Mouse (Mus musculus) megakaryocyte progenitor cell, adult 5-6 weeks (primary cell): ENCODE results near the gene Sh3pxd2a. TPM values are rescaled to one million over a fixed set of nuclear protein-coding genes. Genes with fewer than 3 reads are reported as not detected.

Experiments used
- ATAC-seq: replicated peaks from 2 replicates; pipeline ENCODE4 v1.8.0; 2016; ENCODE audit warnings: mild to moderate bottlenecking, moderate TSS enrichment, inconsistent platforms; ENCODE audit not compliant: poor library complexity
- total RNA-seq, 2 experiments: library from RNA; stranded (forward) in 1 of 2; stranded (reverse) in 1 of 2; fragments of 157-497, 149-512 nt in 1 of 2; fragments of 200-1000 nt in 1 of 2; gene quantifications; 2 replicates each; pipeline versions ENCODE4 v1.2.3 to v1.2.4; 2015 to 2017

Sh3pxd2a gene
- total RNA-seq, 2 experiments from 2014 or later: 1.1 to 1.3 TPM

DNA sequence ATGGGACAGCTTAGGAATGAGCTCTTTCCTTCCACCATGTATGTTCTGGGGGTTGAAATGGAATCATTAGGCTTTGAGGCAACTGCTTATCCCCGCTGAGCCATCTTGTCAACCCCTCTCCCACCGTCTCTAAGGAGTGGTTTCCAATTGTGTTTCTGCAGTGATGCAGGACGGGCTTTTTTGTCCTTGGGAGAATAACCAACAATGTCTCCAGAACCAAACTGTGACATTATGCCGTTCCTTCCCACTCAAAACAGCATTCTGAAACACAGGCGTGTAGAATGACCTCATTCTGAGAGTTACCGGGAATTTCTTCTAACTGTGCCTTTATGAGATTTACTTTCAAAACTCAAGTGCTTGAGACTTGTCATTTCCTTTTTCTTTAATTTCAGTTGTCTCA is 28.2 kb upstream of the Sh3pxd2a start:
- ATAC-seq: no peak

DNA sequence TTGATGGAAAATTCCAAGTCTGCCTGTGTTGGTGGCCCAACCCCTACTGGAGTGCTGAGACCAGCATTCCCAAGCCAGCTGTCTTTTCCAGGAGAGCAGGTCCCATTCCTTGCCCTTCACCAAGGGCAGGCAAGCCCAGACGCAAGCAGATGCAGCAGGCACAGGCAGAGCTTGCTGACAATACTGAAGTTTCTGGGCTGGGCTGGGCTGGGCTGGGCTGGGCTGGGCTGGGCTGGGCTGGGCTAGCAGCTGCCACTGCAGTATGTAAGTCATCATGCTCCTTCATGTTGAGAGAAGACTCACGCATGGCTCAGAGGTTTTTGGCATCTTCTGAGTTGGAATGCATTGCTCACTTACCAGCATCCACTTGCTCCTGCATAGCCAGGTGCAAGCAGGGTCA is 27.7 kb upstream of the Sh3pxd2a start:
- no peak for ATAC-seq

- ATAC-seq: no peak
Measured at GRCm38 (mm10) chr19:47489233-47489632, 25.0 kb upstream of the Sh3pxd2a start.

GRCm38 (mm10) chr19:47488250-47488649 is 24.0 kb upstream of the Sh3pxd2a start:
- ATAC-seq: no peak

- ATAC-seq: no peak
Measured at GRCm38 (mm10) chr19:47487572-47487971, 23.4 kb upstream of the Sh3pxd2a start.

DNA sequence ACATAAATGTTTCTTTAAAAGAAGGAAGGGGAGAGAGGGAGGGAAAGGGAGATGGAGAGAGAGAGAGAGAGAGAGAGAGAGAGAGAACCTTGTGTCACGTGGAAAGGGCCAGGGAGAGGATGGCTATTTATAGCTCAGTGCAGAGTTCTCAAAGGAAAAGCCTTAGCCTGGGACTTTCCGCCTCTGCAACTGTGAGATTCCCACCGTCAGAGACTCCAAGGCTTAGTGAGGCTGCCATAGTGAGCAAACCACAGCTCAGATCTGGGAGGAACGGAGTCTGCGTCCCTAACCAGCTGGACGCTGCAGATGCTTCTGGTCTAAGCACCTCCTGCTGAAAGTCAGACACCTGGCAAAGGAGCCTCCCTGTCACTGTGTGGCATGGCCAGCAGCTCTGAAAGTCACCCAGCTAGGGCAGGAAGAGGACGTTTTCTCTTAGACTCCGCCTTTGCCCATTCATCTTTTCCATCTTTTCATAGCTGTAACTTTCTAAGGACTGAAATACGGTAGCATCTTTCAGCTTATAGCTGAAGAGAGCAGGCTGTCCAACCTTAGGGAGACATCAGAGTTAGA is 21.9 kb upstream of the Sh3pxd2a start:
- ATAC-seq: no peak

DNA sequence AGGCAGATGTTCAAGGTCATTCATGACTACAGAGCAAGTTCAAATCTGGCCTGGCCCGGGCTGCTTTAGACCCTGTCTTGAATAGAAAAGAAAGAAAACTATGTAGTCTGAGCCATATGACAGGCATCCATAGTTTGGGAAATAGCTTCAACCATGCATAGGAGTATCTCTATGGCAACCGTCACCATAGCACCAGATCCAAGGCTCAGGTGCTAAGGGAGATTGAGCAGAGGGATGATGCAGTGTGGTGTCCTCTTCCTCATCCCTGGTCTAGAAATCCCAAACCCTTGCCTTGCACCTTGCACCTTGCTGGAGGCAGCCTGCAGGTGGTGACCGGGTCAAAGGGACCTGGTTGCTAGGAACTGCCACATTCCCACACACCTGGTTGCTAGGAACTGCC is 19.9 kb upstream of the Sh3pxd2a start:
- ATAC-seq: no peak

DNA sequence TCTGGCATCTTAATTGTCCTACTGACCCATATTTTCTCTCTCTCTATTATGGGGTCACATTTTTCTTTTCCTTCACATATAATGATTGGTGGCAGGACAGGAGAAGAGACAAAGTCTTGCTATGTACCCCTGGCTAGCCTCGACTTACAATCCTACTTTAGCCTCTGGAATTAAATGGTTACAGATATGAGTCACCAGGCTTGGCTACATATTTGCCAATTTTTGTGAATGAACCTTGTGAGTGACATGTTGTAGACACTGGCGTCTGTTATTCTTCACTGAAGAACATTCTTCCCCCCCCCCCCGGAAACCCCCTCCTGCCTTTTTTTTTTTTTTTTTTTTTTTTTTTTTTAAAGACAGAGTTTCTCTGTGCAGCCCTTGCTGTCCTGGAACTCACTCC is 19.1 kb upstream of the Sh3pxd2a start:
- ATAC-seq: no peak

GRCm38 (mm10) chr19:47473453-47473852 is 9.3 kb upstream of the Sh3pxd2a start:
- no peak for ATAC-seq

- ATAC-seq: no peak
Measured at GRCm38 (mm10) chr19:47472881-47473400, 8.7 kb upstream of the Sh3pxd2a start.

DNA sequence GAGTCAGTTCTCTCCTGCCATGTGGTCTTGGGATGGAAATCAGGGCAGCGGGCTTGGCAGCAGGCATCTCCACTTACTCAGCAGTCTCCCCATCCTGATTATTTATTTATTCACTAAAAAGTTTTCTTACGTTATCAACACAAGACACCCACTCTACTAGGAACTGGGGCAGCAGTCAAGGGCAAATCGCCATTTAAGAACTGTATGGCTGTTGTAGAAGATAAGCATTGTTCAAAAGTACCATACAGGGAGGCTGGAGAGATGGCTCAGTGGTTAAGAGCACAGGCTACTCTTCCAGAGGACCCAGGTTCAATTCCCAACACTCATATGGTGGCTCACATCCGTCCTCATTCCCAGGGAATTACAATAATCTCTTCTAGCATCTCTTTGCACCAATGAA is 7.6 kb upstream of the Sh3pxd2a start:
- peak; percentile 76 for ATAC-seq

DNA sequence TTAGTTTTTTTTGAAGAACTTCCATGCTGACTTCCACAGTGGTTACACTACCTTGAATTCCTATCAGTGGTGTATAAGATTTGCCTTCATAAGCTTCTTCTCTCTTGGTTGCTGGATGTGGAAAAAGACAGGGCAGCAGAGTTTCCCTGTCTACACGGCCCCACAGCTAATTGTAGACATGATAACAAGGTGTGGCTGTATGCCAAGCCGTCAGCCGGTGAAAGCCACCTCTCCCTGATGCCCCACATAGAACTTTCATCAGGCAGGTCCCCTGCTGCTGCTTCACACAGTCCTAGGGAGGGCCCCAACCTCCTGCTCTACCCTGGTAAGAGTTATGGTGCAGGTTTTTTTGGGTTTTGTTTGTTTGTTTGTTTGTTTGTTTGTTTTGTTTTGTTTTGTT is 4.5 kb upstream of the Sh3pxd2a start:
- no peak for ATAC-seq

DNA sequence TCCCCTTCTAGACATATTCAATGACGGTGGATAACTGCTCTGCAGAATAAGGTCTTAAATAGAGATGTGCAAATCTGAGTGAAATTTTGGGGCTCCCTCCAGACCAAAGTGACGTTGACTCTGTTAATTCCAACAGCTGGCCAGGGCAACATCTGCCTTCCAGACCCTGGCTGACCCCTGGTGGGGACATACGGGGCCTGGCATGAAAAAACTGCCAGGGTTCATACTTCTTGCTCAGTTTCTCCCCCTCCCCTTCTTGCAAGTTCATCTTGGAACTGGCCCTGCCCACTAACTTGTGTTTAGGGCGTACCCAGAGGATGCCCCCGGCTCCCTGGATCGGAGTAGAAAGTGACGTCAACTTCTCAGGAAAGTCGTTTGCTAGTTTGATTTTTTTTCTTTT is 2.6 kb upstream of the Sh3pxd2a start:
- ATAC-seq: no peak

DNA sequence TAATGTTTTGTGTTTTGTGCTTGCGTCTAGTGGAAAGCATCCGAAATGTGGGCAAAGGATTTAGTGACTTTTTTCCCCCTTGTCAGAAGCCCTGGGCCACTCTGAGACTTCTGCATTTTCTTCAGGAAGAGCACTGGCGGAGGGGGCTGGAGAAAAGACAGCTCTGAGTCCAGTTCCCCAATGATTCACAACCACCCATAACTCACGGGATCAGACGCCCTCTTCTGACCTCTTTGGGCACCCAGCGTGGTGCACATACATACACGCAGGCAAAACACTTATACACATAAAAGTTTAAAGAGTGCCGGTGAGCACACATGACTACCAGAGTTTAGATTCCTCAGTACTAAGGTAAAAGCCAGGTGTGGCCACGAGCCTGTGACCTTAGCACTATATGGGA is 1.3 kb upstream of the Sh3pxd2a start:
- ATAC-seq: peak; percentile 66

DNA sequence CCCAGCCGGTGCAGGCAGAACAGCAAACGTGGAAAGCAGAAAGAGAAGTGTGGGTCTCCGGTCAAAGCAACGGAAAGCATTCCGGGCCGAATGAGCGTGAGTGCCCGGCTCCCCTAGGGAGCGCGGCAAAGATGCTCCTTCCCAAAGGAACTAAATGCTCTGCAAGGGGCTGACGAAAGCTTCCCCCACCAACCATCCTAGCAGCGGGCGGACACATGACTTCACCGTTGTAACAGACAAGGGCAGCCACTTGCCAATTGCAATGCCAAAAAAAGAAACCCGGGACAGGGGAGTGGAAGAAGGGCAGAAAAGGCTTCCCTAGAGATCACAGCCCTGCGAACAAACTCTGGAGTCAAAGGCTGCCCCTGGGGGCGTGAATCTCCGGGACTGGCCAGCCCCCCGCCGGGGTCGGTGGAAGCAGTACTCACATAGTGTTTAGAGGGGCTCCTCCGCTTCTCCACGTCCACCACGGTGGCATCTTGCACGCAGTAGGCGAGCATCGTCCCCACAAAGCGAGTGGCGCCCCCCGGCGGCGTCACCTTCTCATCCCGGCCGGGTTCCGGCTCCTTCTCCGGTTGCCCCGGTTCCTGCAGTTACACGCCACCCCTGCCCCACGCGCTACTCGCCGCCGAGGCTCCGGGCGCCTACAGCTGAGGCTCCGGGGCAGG is 431 bp downstream of the Sh3pxd2a start:
- peak; percentile 60 for ATAC-seq

DNA sequence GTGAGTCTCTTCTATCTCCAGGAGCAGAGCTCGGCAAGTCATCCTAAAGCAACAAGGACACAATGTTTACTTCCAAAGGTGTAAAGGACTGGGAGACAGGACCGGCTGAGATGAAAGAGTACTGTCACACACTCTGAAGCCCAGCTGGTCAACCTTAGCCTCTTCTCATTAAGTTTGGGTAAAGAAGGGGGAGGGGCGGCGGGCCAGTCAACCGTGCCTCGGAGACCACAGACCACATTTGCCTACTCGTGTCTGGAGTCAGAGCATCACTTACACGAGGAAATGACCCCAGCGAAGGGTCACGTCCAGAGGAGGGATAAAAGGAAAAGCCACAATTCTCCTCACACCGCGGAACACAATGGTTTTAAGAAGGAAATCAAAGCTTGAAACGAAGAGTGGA is 995 bp downstream of the Sh3pxd2a start:
- ATAC-seq: no peak

GRCm38 (mm10) chr19:47462725-47463124 is 1.5 kb downstream of the Sh3pxd2a start:
- ATAC-seq: no peak

GRCm38 (mm10) chr19:47461838-47462237 is 2.4 kb downstream of the Sh3pxd2a start:
- no peak for ATAC-seq

GRCm38 (mm10) chr19:47461386-47461785 is 2.8 kb downstream of the Sh3pxd2a start:
- no peak for ATAC-seq

GRCm38 (mm10) chr19:47460120-47460960 is 3.9 kb downstream of the Sh3pxd2a start:
- ATAC-seq: no peak

GRCm38 (mm10) chr19:47459214-47459613 is 5.0 kb downstream of the Sh3pxd2a start:
- no peak for ATAC-seq
